Mouse (Mus musculus): ENCODE data around the gene Dnah9.

Gene Dnah9

DNA sequence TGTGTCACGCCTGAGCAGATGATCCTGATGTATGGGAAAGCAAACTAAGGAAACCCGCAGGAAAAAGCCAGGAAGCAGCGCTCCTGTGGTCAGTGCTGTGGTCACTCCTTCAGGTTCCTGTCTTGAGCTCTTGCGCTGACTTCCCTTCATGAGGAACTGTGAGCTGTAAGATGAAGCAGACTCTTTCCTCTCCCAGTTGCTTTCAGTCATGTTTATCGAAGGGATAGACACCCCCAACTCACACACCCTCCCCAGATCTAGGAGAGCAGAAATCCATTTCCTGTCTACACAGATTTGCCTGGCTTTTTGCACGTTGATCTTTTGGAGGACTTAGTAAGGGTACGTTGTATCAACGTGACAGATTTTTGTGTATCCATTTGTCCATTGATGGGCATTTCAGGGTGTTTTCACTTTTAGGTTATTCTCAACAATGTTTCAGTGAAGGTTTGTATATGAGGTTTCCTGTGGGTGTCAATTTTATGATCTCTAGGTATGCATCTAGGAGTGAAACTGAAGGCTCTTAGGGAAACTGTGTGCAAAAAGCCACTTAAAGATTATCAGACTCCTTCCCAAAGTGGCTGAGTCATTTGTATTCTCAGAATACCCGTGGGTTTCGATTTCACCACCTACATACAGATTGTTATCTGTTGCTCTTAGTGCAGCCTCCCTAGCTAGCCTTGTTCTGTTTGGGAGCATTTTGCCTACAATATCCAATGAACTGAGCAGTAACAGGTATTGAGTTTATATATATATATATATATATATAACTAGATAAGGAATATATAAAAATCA, 373.7 kb downstream of the Dnah9 start:
- in situ Hi-C loops (cut with MboI), result no loop called here

DNA sequence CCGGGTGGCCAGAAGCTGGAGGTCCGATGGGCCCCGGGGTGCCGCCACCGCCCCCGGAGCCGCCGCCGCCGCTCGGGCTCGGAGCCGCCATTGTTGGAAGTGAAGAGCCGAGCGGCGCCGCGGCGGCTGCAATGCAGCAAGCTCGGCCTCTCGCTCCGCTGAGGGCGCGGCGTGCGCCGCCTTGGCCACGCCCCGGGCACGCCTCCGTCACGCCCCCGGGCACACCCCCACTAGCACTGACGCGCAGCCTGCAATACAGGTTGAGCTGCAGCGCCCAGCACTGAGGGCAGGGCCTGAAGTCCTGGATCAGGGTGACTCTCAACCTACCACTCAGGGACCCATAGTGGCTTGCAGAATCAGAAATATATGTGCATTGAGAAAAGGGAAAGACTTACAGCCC, 380.2 kb downstream of the Dnah9 start, which contains the start of gene Map2k4:
Map2k4 (minus strand) TSS at position 144 of the 400 bp plus-strand sequence.
- in situ Hi-C loops (cut with MboI), result no loop called here

DNA sequence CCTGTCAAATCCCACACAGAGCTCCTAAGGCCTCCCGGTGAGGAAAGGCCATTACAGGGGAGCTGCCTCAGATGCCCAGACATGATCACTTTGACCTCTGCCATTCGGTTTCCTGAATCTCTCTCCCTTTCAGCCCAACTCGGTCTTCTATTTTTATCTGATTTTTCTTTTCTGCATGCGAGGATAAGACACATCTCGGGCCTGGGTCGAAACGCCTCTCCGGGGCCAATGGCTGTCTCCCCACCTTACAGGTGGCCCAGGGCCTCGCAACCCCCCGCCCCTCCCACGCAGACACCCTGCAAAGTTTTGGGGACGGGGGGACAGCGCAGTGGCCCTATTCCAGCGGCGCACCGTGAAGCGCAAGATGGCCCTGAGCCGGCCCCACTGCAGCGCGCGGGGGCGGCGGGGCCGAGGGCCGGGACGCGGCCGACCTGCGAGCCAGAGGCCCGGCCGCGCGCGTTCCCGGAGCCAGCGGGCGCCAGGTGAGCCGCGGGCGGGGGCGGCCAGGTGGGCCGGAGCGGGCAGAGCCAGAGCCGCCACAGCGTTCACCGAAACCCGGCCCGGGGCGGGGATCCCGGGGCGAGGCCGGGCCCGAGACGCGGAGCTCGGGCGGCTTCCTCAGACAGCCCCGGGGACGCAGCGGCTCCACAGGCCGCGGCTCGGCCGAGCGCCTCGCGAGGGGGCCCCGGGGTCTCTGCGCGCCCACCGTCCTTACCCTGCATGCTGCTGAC, 380.8 kb downstream of the Dnah9 start:
- in situ Hi-C loops (cut with MboI), result no loop called here

DNA sequence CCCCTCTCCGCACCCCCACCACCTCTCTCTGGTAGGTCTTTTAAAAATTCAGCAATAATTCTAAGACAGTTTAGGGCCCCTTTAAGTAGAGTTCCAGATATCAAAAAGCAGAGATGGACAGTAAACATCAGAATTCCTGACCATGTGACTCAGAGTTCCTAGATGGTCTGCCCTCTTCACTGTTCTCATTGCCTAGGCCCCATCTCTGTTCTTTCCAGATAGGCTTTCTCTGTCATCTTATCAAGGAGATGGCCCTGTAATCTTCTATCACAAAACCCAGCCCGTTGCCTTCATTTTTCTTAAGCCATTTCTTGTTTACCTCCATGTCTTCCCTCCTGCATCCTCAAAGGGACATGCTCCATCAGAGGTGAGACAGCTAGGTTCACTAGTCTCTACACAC, 382.2 kb downstream of the Dnah9 start:
- in situ Hi-C loops (cut with MboI), result no loop called here

DNA sequence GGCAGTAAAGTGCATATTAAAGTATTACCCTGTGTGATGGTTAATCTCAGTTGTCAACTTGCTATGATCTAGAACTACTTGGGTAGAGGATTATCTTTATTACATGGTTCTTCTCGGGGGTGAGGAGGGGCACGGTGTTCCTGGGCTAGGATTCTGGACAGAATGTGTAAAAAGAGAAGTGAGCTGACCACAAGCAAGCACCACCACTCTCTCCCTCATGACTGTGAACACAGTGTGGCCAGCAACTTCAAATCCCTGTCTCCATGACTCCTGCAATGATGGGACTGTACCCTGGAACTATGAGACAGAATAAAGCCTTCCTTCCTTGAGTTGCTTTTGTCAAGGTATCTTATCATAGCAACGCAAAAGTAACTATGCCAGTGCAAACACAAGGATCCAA, 386.8 kb downstream of the Dnah9 start:
- in situ Hi-C loops (cut with MboI), result no loop called here
